Mouse (Mus musculus) liver, embryonic 12.5 days (tissue): ENCODE results near the gene Fcgrt. TPM values are rescaled to one million over a fixed set of nuclear protein-coding genes. Genes with fewer than 3 reads are reported as not detected.

Source experiments
- ATAC-seq: fragments of 200-750 bp; cut with Nextera tagmentation; 2 replicates; pipeline ENCODE4 v1.8.0; 2017; ENCODE audit warnings: moderate number of reproducible peaks, mild to moderate bottlenecking, moderate library complexity
- H3K27ac ChIP-seq: fragments of 300-500 bp; sonication (generic); 2 replicates; pipeline ENCODE4 v1.5.1; 2016; ENCODE audit warnings: mild to moderate bottlenecking
- H3K27me3 ChIP-seq: fragments of 300-500 bp; sonication (generic); replicated peaks from 2 replicates; pipeline ENCODE4 v1.6.1; 2016; ENCODE audit warnings: mild to moderate bottlenecking, moderate library complexity
- H3K36me3 ChIP-seq: fragments of 300-500 bp; sonication (generic); 2 replicates; pipeline ENCODE4 v1.6.1; 2016; ENCODE audit warnings: mild to moderate bottlenecking, moderate library complexity
- H3K4me1 ChIP-seq: fragments of 300-500 bp; sonication (generic); 2 replicates; pipeline ENCODE4 v1.6.1; 2016
- H3K4me2 ChIP-seq: fragments of 300-500 bp; sonication (generic); 2 replicates; pipeline ENCODE4 v1.6.1; 2016; ENCODE audit warnings: mild to moderate bottlenecking, moderate library complexity
- H3K4me3 ChIP-seq: fragments of 300-500 bp; sonication (generic); 2 replicates; pipeline ENCODE4 v1.5.1; 2016; ENCODE audit warnings: mild to moderate bottlenecking, moderate library complexity
- H3K9ac ChIP-seq: fragments of 300-500 bp; sonication (generic); 2 replicates; pipeline ENCODE4 v1.6.1; 2016; ENCODE audit warnings: mild to moderate bottlenecking, moderate library complexity
- H3K9me3 ChIP-seq: fragments of 300-500 bp; sonication (generic); replicated peaks from 2 replicates; pipeline ENCODE4 v1.6.1; 2016; ENCODE audit warnings: mild to moderate bottlenecking, moderate library complexity
- WGBS: fragments of 180-500 bp; shearing (Covaris S2); methylation state at CpG from one replicate; pipeline ENCODE4 v1.1.7; 2016; ENCODE audit not compliant: insufficient replicate concordance; 5-methylcytosine and 5-hydroxymethylcytosine counted together
- polyA plus RNA-seq: library from polyadenylated mRNA; unstranded; fragments of >200 nt; fragmentation: Nextera tagmentation; extraction: Ambion mirVana; gene quantifications from 2 replicates; pipeline ENCODE4 v1.2.1, GENCODE M21; 2016

Gene Fcgrt
- polyA plus RNA-seq, 1 experiment from 2014 or later = 26.6 TPM

- H3K4me1 ChIP-seq = peaks cover 62% of the 10 kb centered on the region
- peak overlapping the region; percentile 54 for H3K4me3 ChIP-seq
- H3K27me3 ChIP-seq = no peaks in the 10 kb centered on the region
- 13% methylated on average over 35 of the region's 35 CpGs for WGBS
- peak overlapping the region; percentile 61 for H3K9ac ChIP-seq
- ATAC-seq = peak; percentile 68
- no peaks in the 10 kb centered on the region for H3K9me3 ChIP-seq
- H3K4me2 ChIP-seq = peak overlapping the region; percentile 82
- H3K36me3 ChIP-seq = peaks cover 19% of the 10 kb centered on the region
- peak overlapping the region; percentile 59 for H3K27ac ChIP-seq
Measured at GRCm38 (mm10) chr7:45091001-45091990, 12.4 kb downstream of the Fcgrt start.

- Histone ChIP-seq H3K9me3 (no peaks in the 10 kb centered on the region), H3K36me3 (peaks cover 26% of the 10 kb centered on the region), H3K4me1 (peaks cover 59% of the 10 kb centered on the region), H3K27ac (peak overlapping the region; percentile 59; the same call in 1 of the 2 replicates), H3K4me3 (peak overlapping the region; percentile 54), H3K27me3 (no peaks in the 10 kb centered on the region), H3K4me2 (peak overlapping the region; percentile 82), H3K9ac (no peak overlapping the region; the same call in 1 of the 2 replicates)
- WGBS = 47% methylated on average over 13 of the region's 13 CpGs
- 0 out of 2 replicates have a peak, but pooled peaks have one; percentile 21 for ATAC-seq
Measured at GRCm38 (mm10) chr7:45090251-45090977, 13.2 kb downstream of the Fcgrt start.

- no peak overlapping the region for H3K4me2 ChIP-seq
- H3K4me3 ChIP-seq = no peak overlapping the region
- H3K9ac ChIP-seq = no peak overlapping the region
- H3K27ac ChIP-seq = no peak overlapping the region
- peaks cover 44% of the 10 kb centered on the region for H3K4me1 ChIP-seq
- H3K36me3 ChIP-seq = peaks cover 32% of the 10 kb centered on the region
- H3K9me3 ChIP-seq = no peaks in the 10 kb centered on the region
- 85% methylated on average over 17 of the region's 17 CpGs for WGBS
- no peak for ATAC-seq
- no peaks in the 10 kb centered on the region for H3K27me3 ChIP-seq
Measured at GRCm38 (mm10) chr7:45088597-45088996, 15.1 kb downstream of the Fcgrt start.

- H3K4me2 ChIP-seq = no peak overlapping the region
- H3K9ac ChIP-seq = no peak overlapping the region
- no peak overlapping the region for H3K27ac ChIP-seq
- no peaks in the 10 kb centered on the region for H3K9me3 ChIP-seq
- H3K4me3 ChIP-seq = no peak overlapping the region
- H3K36me3 ChIP-seq = peaks cover 37% of the 10 kb centered on the region
- ATAC-seq = no peak
- H3K27me3 ChIP-seq = no peaks in the 10 kb centered on the region
- 66% methylated on average over 4 of the region's 4 CpGs for WGBS
- H3K4me1 ChIP-seq = peaks cover 41% of the 10 kb centered on the region
Measured at GRCm38 (mm10) chr7:45086084-45086483, 17.6 kb downstream of the Fcgrt start.

- Histone ChIP-seq H3K9ac (peak overlapping the region; percentile 49; the same call in 1 of the 2 replicates), H3K9me3 (no peaks in the 10 kb centered on the region), H3K4me3 (peak overlapping the region; percentile 35), H3K4me2 (peak overlapping the region; percentile 64), H3K27ac (peak overlapping the region; percentile 33), H3K27me3 (no peaks in the 10 kb centered on the region), H3K4me1 (peaks cover 28% of the 10 kb centered on the region), H3K36me3 (peaks cover 33% of the 10 kb centered on the region)
- no peak for ATAC-seq
- 41% methylated on average over 22 of the region's 22 CpGs for WGBS
Measured at GRCm38 (mm10) chr7:45083300-45083890, 20.3 kb downstream of the Fcgrt start.

- Histone ChIP-seq H3K4me1 (peaks cover 28% of the 10 kb centered on the region), H3K27ac (peak overlapping the region; percentile 33), H3K9ac (peak overlapping the region; percentile 49), H3K27me3 (no peaks in the 10 kb centered on the region), H3K9me3 (no peaks in the 10 kb centered on the region), H3K4me3 (peak overlapping the region; percentile 35), H3K36me3 (peaks cover 32% of the 10 kb centered on the region), H3K4me2 (peak overlapping the region; percentile 64)
- peak; percentile 28; the same call in 1 of the 2 replicates for ATAC-seq
- 14% methylated on average over 25 of the region's 25 CpGs for WGBS
Measured at GRCm38 (mm10) chr7:45082401-45083299, 21.0 kb downstream of the Fcgrt start.

GRCm38 (mm10) chr7:45081016-45081415, 22.6 kb downstream of the Fcgrt start:
- Histone ChIP-seq H3K4me3 (no peak overlapping the region), H3K4me1 (peaks cover 28% of the 10 kb centered on the region), H3K27ac (no peak overlapping the region), H3K9ac (no peak overlapping the region), H3K36me3 (peaks cover 34% of the 10 kb centered on the region), H3K9me3 (no peaks in the 10 kb centered on the region), H3K4me2 (no peak overlapping the region), H3K27me3 (no peaks in the 10 kb centered on the region)
- ATAC-seq = no peak
- 55% methylated on average over 5 of the region's 5 CpGs for whole genome bisulfite sequencing

GRCm38 (mm10) chr7:45079856-45080255, 23.8 kb downstream of the Fcgrt start:
- Histone ChIP-seq H3K4me1 (peaks cover 35% of the 10 kb centered on the region), H3K27ac (no peak overlapping the region), H3K9me3 (no peaks in the 10 kb centered on the region), H3K9ac (no peak overlapping the region), H3K4me3 (no peak overlapping the region), H3K27me3 (no peaks in the 10 kb centered on the region), H3K36me3 (peaks cover 41% of the 10 kb centered on the region), H3K4me2 (no peak overlapping the region)
- 2% methylated on average over 10 of the region's 10 CpGs for WGBS
- ATAC-seq = no peak

GRCm38 (mm10) chr7:45078513-45078912, 25.1 kb downstream of the Fcgrt start:
- WGBS = 22% methylated on average over 9 of the region's 9 CpGs
- H3K4me1 ChIP-seq = peaks cover 40% of the 10 kb centered on the region
- H3K9me3 ChIP-seq = no peaks in the 10 kb centered on the region
- ATAC-seq = no peak
- peaks cover 48% of the 10 kb centered on the region for H3K36me3 ChIP-seq
- no peak overlapping the region for H3K27ac ChIP-seq
- H3K9ac ChIP-seq = no peak overlapping the region
- no peaks in the 10 kb centered on the region for H3K27me3 ChIP-seq
- no peak overlapping the region for H3K4me3 ChIP-seq
- H3K4me2 ChIP-seq = no peak overlapping the region

GRCm38 (mm10) chr7:45077829-45078228, 25.8 kb downstream of the Fcgrt start:
- Histone ChIP-seq H3K4me2 (no peak overlapping the region), H3K4me1 (peaks cover 40% of the 10 kb centered on the region), H3K4me3 (no peak overlapping the region), H3K36me3 (peaks cover 48% of the 10 kb centered on the region), H3K9me3 (no peaks in the 10 kb centered on the region), H3K9ac (no peak overlapping the region), H3K27ac (no peak overlapping the region), H3K27me3 (no peaks in the 10 kb centered on the region)
- 84% methylated on average over 2 of the region's 2 CpGs for WGBS
- ATAC-seq = no peak

GRCm38 (mm10) chr7:45077322-45077721, 26.3 kb downstream of the Fcgrt start:
- Histone ChIP-seq H3K27me3 (no peaks in the 10 kb centered on the region), H3K4me3 (no peak overlapping the region), H3K4me2 (no peak overlapping the region), H3K4me1 (peaks cover 40% of the 10 kb centered on the region), H3K27ac (no peak overlapping the region), H3K36me3 (peaks cover 51% of the 10 kb centered on the region), H3K9ac (no peak overlapping the region), H3K9me3 (no peaks in the 10 kb centered on the region)
- 82% methylated on average over 14 of the region's 14 CpGs for WGBS
- no peak for ATAC-seq
